Mouse (Mus musculus): ENCODE results near the gene Rad1.
"Not testable (repeated sequence)": the region's sequence is repeated elsewhere in the genome, so short reads cannot be mapped to it uniquely, and the experiment has no call there.

Gene Rad1

DNA sequence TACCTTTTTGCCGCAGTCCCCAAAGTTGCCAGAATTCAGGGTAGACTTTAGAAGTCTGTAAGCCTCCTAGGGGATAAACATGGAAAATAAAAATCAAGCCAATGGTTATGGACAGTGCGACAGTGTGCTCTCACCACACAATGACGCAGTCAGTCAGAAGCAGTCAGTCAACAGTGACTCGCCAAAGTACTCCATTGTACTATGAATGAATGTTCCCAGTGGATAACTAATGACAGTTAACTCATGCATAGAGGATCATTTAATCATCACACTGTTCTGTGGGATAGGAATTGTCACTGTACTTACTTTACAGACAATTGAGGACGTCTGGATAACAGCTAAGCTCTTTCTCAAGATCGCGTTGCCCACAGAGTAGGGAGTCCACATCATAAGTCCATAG lies 29.3 kb downstream of the Rad1 start:
- DNase-seq (ENCODE audit: low read depth), result no peak

- no peak for DNase-seq (ENCODE audit: low read depth)
Measured at GRCm38 (mm10) chr15:10525896-10526295, 40.1 kb downstream of the Rad1 start.

DNA sequence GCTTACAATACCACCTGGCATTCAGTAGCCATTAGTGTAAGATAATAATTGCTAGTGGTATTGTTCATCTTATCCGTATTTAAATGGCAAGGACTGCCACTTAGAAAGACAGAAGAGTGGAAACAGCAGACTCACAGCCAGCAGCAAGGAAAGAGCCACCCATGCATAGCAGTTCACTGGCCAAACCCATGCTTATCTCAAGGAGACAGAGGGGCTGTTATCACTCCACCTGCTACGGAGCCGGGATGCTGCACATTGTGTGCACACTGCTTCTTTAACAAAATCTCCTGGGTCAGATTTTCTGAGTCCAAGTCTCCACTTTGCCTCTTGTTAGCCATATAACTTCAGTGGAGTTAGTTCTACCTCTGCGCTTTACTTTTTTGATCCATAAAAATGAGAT lies 45.5 kb downstream of the Rad1 start:
- DNase-seq (ENCODE audit: low read depth), result no peak

- DNase-seq (ENCODE audit: low read depth), result not testable (repeated sequence)
Measured at GRCm38 (mm10) chr15:10533361-10533760, 47.5 kb downstream of the Rad1 start.

GRCm38 (mm10) chr15:10534591-10534990 lies 48.8 kb downstream of the Rad1 start:
- DNase-seq (ENCODE audit: low read depth), result no peak

DNA sequence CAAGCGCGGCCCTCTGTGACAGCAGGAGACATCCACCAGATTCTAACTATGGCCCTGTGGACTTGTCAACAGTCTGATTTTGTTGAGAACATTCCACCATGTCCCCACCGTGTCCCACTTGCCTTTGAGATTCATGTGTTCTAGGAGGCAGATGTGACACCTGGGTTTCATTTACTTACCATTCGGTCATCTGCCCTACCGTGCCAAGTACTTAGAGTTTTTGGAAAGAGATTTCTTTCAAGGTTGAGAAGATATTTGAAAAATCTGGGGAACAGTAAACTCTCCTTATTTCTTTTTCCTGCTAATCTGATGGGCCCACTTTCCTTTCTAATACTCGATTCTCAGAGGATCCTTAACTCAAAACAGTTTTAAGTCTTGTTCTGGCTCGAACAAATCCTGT lies 50.2 kb downstream of the Rad1 start:
- no peak for DNase-seq (ENCODE audit: low read depth)

- DNase-seq (ENCODE audit: low read depth), result no peak
Measured at GRCm38 (mm10) chr15:10540271-10541088, 54.7 kb downstream of the Rad1 start.

Data from induced T-regulatory cell, adult 2 months (primary cell).